Mouse (Mus musculus): ENCODE measurements around the gene Polr2g. TPM values are rescaled to one million over a fixed set of nuclear protein-coding genes. Genes with fewer than 3 reads are reported as not detected.

Polr2g gene
- polyA plus RNA-seq, 1 experiment = 72.9 TPM

DNA sequence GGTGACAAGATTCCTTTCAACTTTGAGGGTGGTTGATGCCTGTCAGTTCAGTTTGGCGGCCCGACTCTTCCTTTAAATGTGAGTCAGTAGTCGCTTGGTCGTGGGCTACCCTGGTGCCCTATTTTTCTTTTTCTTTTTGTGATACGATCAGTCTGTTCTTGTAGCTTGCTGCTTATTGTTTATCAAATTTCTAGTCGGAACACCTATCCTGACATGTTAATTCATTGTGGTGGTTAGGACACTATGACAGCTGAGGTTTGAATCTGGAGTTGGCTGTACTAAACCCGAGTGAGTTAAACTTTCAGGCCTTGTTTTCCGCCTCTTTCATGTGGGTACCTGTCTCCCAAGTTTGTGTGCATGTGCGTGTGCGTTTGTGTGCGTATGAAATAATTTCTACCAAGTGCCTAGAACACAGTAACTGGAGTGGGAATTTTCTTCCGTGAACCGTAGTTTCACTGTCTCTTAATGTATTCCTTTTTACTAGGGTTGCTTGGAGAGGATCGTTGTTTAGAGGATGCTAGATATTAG lies 40.8 kb downstream of the Polr2g start:
- Histone ChIP-seq H3K4me1 (ENCODE audit: control insufficient read depth, insufficient read depth, low read length) (peaks cover 2% of the 10 kb centered on the region; the same call in 1 of the 2 replicates), H3K27me3 (replicated peaks; ENCODE audit: control insufficient read depth, insufficient read depth, low read length) (no peaks in the 10 kb centered on the region), H3K4me3 (ENCODE audit: insufficient read depth, low read depth, low read length) (peak overlapping the region; percentile 90), H3K27ac (ENCODE audit: insufficient read depth, low read depth, low read length) (peak overlapping the region; percentile 58; the same call in 1 of the 2 replicates), H3K36me3 (ENCODE audit: control insufficient read depth, insufficient read depth, low read length) (peaks cover under 1% of the 10 kb centered on the region; the same call in 1 of the 2 replicates)
- DNase-seq = no peak
- under 1% methylated on average over 14 of the region's 14 CpGs for WGBS
- TF ChIP-seq POLR2A (IDR thresholded peaks at IDR 0.05; ENCODE audit: low read depth, low read length) = no peak
- no peak for TF ChIP-seq CTCF (conservative IDR thresholded peaks at IDR 0.05; ENCODE audit: insufficient read depth, insufficient read length, low read depth, low read length)

DNA sequence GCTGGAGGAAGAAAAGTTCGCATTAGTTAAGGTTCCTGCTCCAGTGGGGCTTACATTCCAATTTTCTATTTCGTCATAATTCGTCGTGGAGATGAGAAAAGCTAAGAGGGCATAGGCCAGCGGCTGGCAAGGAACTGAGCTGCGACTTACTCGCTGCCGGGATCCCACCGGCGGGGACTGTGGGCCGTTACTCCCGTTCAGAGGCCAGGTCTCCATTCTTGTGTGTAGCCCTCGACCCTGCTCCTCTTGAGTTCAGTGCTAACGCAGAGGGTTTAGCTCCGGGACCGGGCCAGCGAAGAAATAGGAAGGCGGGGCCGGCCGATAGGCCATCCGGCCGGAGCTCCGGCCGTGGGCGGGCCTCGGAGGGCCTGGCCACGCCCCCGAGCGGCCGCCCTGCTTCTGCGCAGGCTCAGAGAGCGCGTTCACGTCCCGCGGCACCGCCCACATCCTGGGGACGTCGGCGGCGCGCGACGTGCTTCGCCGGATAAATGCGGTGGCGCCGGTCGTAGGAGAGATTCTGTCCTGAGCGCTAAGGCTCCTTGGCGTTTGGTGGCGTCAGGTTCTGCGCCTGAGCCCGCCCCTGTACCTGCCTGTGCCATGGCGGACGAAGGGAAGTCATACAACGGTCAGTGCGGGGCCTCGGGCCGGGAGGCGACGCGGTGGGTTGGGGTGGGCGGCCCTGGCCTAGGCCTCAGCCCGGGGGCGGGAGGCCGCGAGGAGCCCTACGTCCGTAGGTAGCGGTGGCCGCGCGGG lies 41.6 kb downstream of the Polr2g start, which contains the start of gene Nxf1:
Nxf1 (plus strand) TSS at position 439 of the 753 bp plus-strand sequence.
- TF ChIP-seq CTCF (conservative IDR thresholded peaks at IDR 0.05; ENCODE audit: insufficient read depth, insufficient read length, low read depth, low read length) (no peak), POLR2A (IDR thresholded peaks at IDR 0.05; ENCODE audit: low read depth, low read length) (peak; percentile 91)
- no peaks in the 10 kb centered on the region for H3K27me3 ChIP-seq (replicated peaks; ENCODE audit: control insufficient read depth, insufficient read depth, low read length)
- H3K4me1 ChIP-seq (ENCODE audit: control insufficient read depth, insufficient read depth, low read length) = peaks cover 2% of the 10 kb centered on the region; the same call in 1 of the 2 replicates
- peak within 1 kb of the TSS; percentile 79 for H3K27ac ChIP-seq (ENCODE audit: insufficient read depth, low read depth, low read length)
- peak within 1 kb of the TSS; percentile 90 for H3K4me3 ChIP-seq (ENCODE audit: insufficient read depth, low read depth, low read length)
- peak; percentile 96 for DNase-seq
- under 1% methylated on average over 75 of the region's 75 CpGs for WGBS
- peaks cover 2% of the 10 kb centered on the region; the same call in 1 of the 2 replicates for H3K36me3 ChIP-seq (ENCODE audit: control insufficient read depth, insufficient read depth, low read length)

DNA sequence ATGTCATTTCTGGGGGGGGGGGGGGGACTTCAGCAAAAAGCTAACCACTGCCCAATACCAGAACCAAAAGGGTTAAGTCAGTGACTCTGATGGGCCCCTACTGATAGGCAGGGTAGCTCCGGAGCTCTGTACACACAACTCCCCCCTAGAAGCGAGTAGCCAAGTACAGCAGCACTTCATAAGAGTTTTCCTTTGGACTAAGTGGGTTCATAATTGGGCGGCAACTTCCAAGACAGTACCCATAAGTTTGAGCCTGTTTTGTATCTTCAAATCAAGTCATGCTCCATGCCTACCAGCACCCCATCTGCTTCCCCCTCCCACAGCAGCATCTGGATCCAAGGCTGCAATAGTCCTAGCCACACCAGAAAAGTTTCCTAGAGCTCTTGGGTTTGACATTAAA lies 42.7 kb downstream of the Polr2g start:
- peaks cover 2% of the 10 kb centered on the region; the same call in 1 of the 2 replicates for H3K4me1 ChIP-seq (ENCODE audit: control insufficient read depth, insufficient read depth, low read length)
- no peak for TF ChIP-seq CTCF (conservative IDR thresholded peaks at IDR 0.05; ENCODE audit: insufficient read depth, insufficient read length, low read depth, low read length)
- TF ChIP-seq POLR2A (IDR thresholded peaks at IDR 0.05; ENCODE audit: low read depth, low read length) = no peak
- no peak overlapping the region for H3K27ac ChIP-seq (ENCODE audit: insufficient read depth, low read depth, low read length)
- H3K4me3 ChIP-seq (ENCODE audit: insufficient read depth, low read depth, low read length) = no peak overlapping the region
- WGBS = 71% methylated on average over 3 of the region's 3 CpGs
- H3K27me3 ChIP-seq (replicated peaks; ENCODE audit: control insufficient read depth, insufficient read depth, low read length) = no peaks in the 10 kb centered on the region
- DNase-seq = no peak
- H3K36me3 ChIP-seq (ENCODE audit: control insufficient read depth, insufficient read depth, low read length) = peaks cover 7% of the 10 kb centered on the region

DNA sequence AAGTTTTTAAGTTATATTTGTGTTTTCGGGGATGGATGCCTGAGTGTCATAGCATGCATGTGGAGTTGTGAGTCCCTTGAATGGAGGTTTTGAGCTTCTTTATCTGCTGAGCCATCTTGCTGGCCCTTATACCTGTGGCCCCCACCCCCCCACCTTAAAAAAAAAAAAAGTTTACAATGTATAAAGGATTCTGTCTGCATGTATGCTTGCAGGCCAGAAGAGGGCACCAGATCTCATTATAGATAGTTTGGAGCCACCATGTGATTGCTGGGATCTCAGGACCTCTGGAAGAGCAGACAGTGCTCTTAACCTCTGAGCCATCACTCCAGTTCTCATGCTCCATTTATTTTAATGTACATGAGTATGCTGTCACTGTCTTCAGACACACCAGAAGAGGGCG lies 51.0 kb downstream of the Polr2g start:
- no peak for TF ChIP-seq POLR2A (IDR thresholded peaks at IDR 0.05; ENCODE audit: low read depth, low read length)
- 0 out of 2 replicates have a peak, but pooled peaks have one; percentile 15 for TF ChIP-seq CTCF (conservative IDR thresholded peaks at IDR 0.05; ENCODE audit: insufficient read depth, insufficient read length, low read depth, low read length)
- no peak for DNase-seq
- H3K36me3 ChIP-seq (ENCODE audit: control insufficient read depth, insufficient read depth, low read length) = peaks cover 11% of the 10 kb centered on the region
- 72% methylated on average over 2 of the region's 2 CpGs for WGBS
- H3K4me3 ChIP-seq (ENCODE audit: insufficient read depth, low read depth, low read length) = no peak overlapping the region
- no peaks in the 10 kb centered on the region for H3K27me3 ChIP-seq (replicated peaks; ENCODE audit: control insufficient read depth, insufficient read depth, low read length)
- H3K4me1 ChIP-seq (ENCODE audit: control insufficient read depth, insufficient read depth, low read length) = peaks cover 7% of the 10 kb centered on the region; the same call in 1 of the 2 replicates
- H3K27ac ChIP-seq (ENCODE audit: insufficient read depth, low read depth, low read length) = no peak overlapping the region

DNA sequence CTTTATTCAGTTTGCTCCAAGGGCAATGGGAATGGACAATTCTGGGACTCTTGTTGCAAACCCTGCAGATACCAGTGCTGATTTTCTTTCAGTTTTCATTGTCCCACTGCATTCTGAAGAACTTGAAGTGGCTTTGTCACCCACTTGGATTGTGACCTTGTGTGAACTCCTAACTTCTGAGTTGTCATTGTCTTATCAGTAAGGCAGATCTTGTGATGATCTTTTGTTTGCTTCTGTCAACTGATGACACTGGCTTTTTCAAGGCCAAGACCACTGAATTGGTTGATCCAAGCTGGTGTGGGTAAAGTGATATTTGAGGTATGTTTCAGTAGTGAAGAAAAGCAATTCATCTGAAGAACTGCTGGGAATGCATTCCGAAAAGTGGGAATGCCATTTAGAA lies 53.0 kb downstream of the Polr2g start:
- 91% methylated on average over 1 of the region's 1 CpGs for WGBS
- peaks cover 12% of the 10 kb centered on the region; the same call in 1 of the 2 replicates for H3K4me1 ChIP-seq (ENCODE audit: control insufficient read depth, insufficient read depth, low read length)
- no peak for TF ChIP-seq POLR2A (IDR thresholded peaks at IDR 0.05; ENCODE audit: low read depth, low read length)
- TF ChIP-seq CTCF (conservative IDR thresholded peaks at IDR 0.05; ENCODE audit: insufficient read depth, insufficient read length, low read depth, low read length) = no peak
- DNase-seq = no peak
- no peaks in the 10 kb centered on the region for H3K27me3 ChIP-seq (replicated peaks; ENCODE audit: control insufficient read depth, insufficient read depth, low read length)
- no peak overlapping the region for H3K4me3 ChIP-seq (ENCODE audit: insufficient read depth, low read depth, low read length)
- H3K27ac ChIP-seq (ENCODE audit: insufficient read depth, low read depth, low read length) = no peak overlapping the region
- peaks cover 4% of the 10 kb centered on the region for H3K36me3 ChIP-seq (ENCODE audit: control insufficient read depth, insufficient read depth, low read length)

Other genes with a start within 250 kb of the Polr2g start
- gene Slc22a8, start 207.3 kb downstream of the Polr2g start, polyA plus RNA-seq (2012; rRNA removed) = 526 and 582 TPM in 2 replicates
- gene Slc22a6, start 180.5 kb downstream of the Polr2g start, polyA plus RNA-seq (2012; rRNA removed) = 355 and 358 TPM in 2 replicates
- gene Chrm1, start 134.8 kb downstream of the Polr2g start, polyA plus RNA-seq (2012; rRNA removed) = 0.53 and 0.62 TPM in 2 replicates
- 560 and 573 TPM in 2 replicates for gene Slc3a2, start 75.2 kb downstream of the Polr2g start, polyA plus RNA-seq (2012; rRNA removed)
- 28.2 and 29.3 TPM in 2 replicates for gene Wdr74, start 62.8 kb downstream of the Polr2g start, polyA plus RNA-seq (2012; rRNA removed)
- 0.39 TPM in 1 of 2 replicates, not detected in the other for gene 1700092M07Rik, start 57.9 kb downstream of the Polr2g start, polyA plus RNA-seq (2012; rRNA removed)
- gene Stx5a, start 57.2 kb downstream of the Polr2g start, polyA plus RNA-seq (2012; rRNA removed) = 51.4 and 59.4 TPM in 2 replicates
- 84.0 and 89.7 TPM in 2 replicates for gene Nxf1, start 41.5 kb downstream of the Polr2g start, polyA plus RNA-seq (2012; rRNA removed)
- 238 and 291 TPM in 2 replicates for gene Tmem223, start 27.6 kb downstream of the Polr2g start, polyA plus RNA-seq (2012; rRNA removed)
- 105 and 110 TPM in 2 replicates for gene Tmem179b, start 24.1 kb downstream of the Polr2g start, polyA plus RNA-seq (2012; rRNA removed)
- gene Taf6l, start 12.2 kb downstream of the Polr2g start, polyA plus RNA-seq (2012; rRNA removed) = 10.4 and 12.1 TPM in 2 replicates
- 1.4 and 1.6 TPM in 2 replicates for gene Zbtb3, start 4.0 kb upstream of the Polr2g start, polyA plus RNA-seq (2012; rRNA removed)
- gene Ttc9c, start 20.8 kb upstream of the Polr2g start, polyA plus RNA-seq (2012; rRNA removed) = 15.4 and 18.7 TPM in 2 replicates
- 19.3 and 25.5 TPM in 2 replicates for gene Hnrnpul2, start 21.4 kb upstream of the Polr2g start, polyA plus RNA-seq (2012; rRNA removed)
- gene AC129217.1, start 31.2 kb upstream of the Polr2g start, polyA plus RNA-seq (2012; rRNA removed) = 3.5 TPM in 1 of 2 replicates, not detected in the other
- 204 and 214 TPM in 2 replicates for gene Bscl2, start 38.9 kb upstream of the Polr2g start, polyA plus RNA-seq (2012; rRNA removed)
- 0.29 and 0.83 TPM in 2 replicates for gene Gng3, start 40.6 kb upstream of the Polr2g start, polyA plus RNA-seq (2012; rRNA removed)
- 0.87 and 1.5 TPM in 2 replicates for gene Lrrn4cl, start 52.2 kb upstream of the Polr2g start, polyA plus RNA-seq (2012; rRNA removed)
- 121 and 133 TPM in 2 replicates for gene Ubxn1, start 72.9 kb upstream of the Polr2g start, polyA plus RNA-seq (2012; rRNA removed)
- 49.4 and 74.7 TPM in 2 replicates for gene Uqcc3, start 82.3 kb upstream of the Polr2g start, polyA plus RNA-seq (2012; rRNA removed)
- gene Lbhd1, start 85.2 kb upstream of the Polr2g start, polyA plus RNA-seq (2012; rRNA removed) = 1.6 and 2.2 TPM in 2 replicates
- not detected in 2 replicates for gene Gm49403, start 85.4 kb upstream of the Polr2g start, polyA plus RNA-seq (2012; rRNA removed)
- 21.7 and 23.9 TPM in 2 replicates for gene 1810009A15Rik, start 90.3 kb upstream of the Polr2g start, polyA plus RNA-seq (2012; rRNA removed)
- not detected in 2 replicates for gene Gm49416, start 90.3 kb upstream of the Polr2g start, polyA plus RNA-seq (2012; rRNA removed)
- 16.7 and 18.9 TPM in 2 replicates for gene Ints5, start 94.4 kb upstream of the Polr2g start, polyA plus RNA-seq (2012; rRNA removed)
- 130 and 136 TPM in 2 replicates for gene Ganab, start 99.5 kb upstream of the Polr2g start, polyA plus RNA-seq (2012; rRNA removed)
- gene B3gat3, start 121.8 kb upstream of the Polr2g start, polyA plus RNA-seq (2012; rRNA removed) = 105 and 125 TPM in 2 replicates
- 12.0 and 13.9 TPM in 2 replicates for gene Rom1, start 130.8 kb upstream of the Polr2g start, polyA plus RNA-seq (2012; rRNA removed)
- gene Eml3, start 131.0 kb upstream of the Polr2g start, polyA plus RNA-seq (2012; rRNA removed) = 35.1 and 35.7 TPM in 2 replicates
- 16.9 and 19.8 TPM in 2 replicates for gene Mta2, start 143.3 kb upstream of the Polr2g start, polyA plus RNA-seq (2012; rRNA removed)
- gene Tut1, start 155.3 kb upstream of the Polr2g start, polyA plus RNA-seq (2012; rRNA removed) = 14.1 and 14.3 TPM in 2 replicates
- 203 and 236 TPM in 2 replicates for gene Eef1g, start 168.5 kb upstream of the Polr2g start, polyA plus RNA-seq (2012; rRNA removed)
- 11.9 TPM in 2 replicates for gene Ahnak, start 190.7 kb upstream of the Polr2g start, polyA plus RNA-seq (2012; rRNA removed)

Measured in kidney, adult 2 months (tissue).